Mouse (Mus musculus): Measurements from ENCODE around the gene Tagln2.

GRCm38 (mm10) chr1:172528701-172529100 is 28.9 kb downstream of the Tagln2 start:
- TF ChIP-seq E2F4 (IDR thresholded peaks at IDR 0.05; ENCODE audit: borderline replicate concordance, low read depth, low read length) (no peak), GATA1 (IDR thresholded peaks at IDR 0.05; ENCODE audit: low read depth, low read length) (no peak), GABPA (IDR thresholded peaks at IDR 0.05; ENCODE audit: low read depth, low read length) (no peak), CTCF (IDR thresholded peaks at IDR 0.05 in 2 of 3, conservative IDR thresholded peaks at IDR 0.05 in 1 of 3; ENCODE audit: control insufficient read depth in 1 of 3, insufficient read depth in 1 of 3, low read depth in 2 of 3, low read length in 3 of 3, poor library complexity in 1 of 3, severe bottlenecking in 1 of 3) (peak; percentile 81 to 98 (median 96)), MAX (IDR thresholded peaks at IDR 0.05; ENCODE audit: low read length) (no peak), USF2 (IDR thresholded peaks at IDR 0.05; ENCODE audit: borderline replicate concordance in 1 of 2, insufficient read depth in 1 of 2, low read depth in 1 of 2, low read length in 2 of 2) (no peak), SIN3A (IDR thresholded peaks at IDR 0.05; ENCODE audit: low read length) (no peak), MAFK (IDR thresholded peaks at IDR 0.05; ENCODE audit: borderline replicate concordance, low read depth, low read length) (no peak), ZKSCAN1 (IDR thresholded peaks at IDR 0.05; ENCODE audit: low read depth, low read length) (no peak), EP300 (IDR thresholded peaks at IDR 0.05; ENCODE audit: low read depth in 1 of 2, low read length in 2 of 2) (no peak), ZNF384 (IDR thresholded peaks at IDR 0.05; ENCODE audit: low read depth, low read length) (no peak)

All from MEL (cell line).